Mouse (Mus musculus): Measurements from ENCODE around the gene Pole2. TPM values are rescaled to one million over a fixed set of nuclear protein-coding genes. Genes with fewer than 3 reads are reported as not detected.
"Not testable (repeated sequence)": the region's sequence is repeated elsewhere in the genome, so short reads cannot be mapped to it uniquely, and the experiment has no call there.

The Pole2 gene
- total RNA-seq, 2 experiments from 2014 or later, result 13.0 to 18.3 TPM

- ATAC-seq (replicated peaks; ENCODE audit: low FRiP score, poor library complexity, severe bottlenecking), result peak; percentile 42
Measured at GRCm38 (mm10) chr12:69184342-69185295, 43.4 kb downstream of the Pole2 start.

GRCm38 (mm10) chr12:69183583-69184308 is 44.2 kb downstream of the Pole2 start, which contains the start of the genes Rpl36al and Mgat2:
Rpl36al (minus strand) TSS chr12:69184083.
Mgat2 (plus strand) TSS chr12:69184157.
- peak; percentile 95 for ATAC-seq (replicated peaks; ENCODE audit: low FRiP score, poor library complexity, severe bottlenecking)

DNA sequence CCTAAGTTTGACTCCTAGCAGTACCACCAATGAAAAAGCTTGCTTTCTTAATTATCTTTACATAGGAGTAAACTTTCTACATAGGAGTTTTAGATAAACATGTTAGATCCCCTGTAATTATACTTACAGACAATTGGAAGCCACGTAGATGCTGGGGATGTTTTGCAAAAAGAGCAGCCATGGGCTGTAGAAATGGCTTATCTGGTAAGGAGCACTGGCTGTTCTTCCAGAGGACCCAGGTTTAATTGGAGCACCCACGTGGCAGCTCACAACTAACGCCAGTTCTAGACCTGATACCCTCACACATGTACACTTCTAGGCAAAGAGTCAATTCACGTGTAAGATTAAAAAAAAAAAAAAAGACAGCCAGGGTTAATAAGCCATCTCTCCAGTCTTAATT is 46.2 kb downstream of the Pole2 start:
- no peak for ATAC-seq (replicated peaks; ENCODE audit: low FRiP score, poor library complexity, severe bottlenecking)

GRCm38 (mm10) chr12:69179371-69179770 is 48.6 kb downstream of the Pole2 start:
- no peak for ATAC-seq (replicated peaks; ENCODE audit: low FRiP score, poor library complexity, severe bottlenecking)

DNA sequence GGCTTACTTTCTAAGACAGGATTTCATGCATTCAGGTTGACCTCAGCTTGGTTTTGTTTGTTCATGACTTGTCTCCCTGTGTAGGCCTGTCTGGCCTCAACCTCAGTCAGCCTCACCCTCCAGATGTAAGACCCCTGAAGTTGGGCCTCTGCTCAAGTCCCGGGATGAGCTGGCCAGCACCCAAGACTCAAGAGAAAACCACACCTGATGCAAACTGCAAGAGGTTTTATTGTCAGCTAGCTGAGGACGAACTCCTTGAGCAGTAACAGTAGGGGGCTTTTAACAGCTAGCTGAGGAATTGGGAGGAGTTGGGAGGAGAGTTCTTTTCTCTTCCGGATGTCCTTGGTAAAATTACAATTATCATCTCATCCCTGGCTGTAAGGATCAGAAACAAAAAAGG is 50.5 kb downstream of the Pole2 start:
- ATAC-seq (replicated peaks; ENCODE audit: low FRiP score, poor library complexity, severe bottlenecking), result no peak

- no peak for ATAC-seq (replicated peaks; ENCODE audit: low FRiP score, poor library complexity, severe bottlenecking)
Measured at GRCm38 (mm10) chr12:69175975-69176374, 52.0 kb downstream of the Pole2 start.

- no peak for ATAC-seq (replicated peaks; ENCODE audit: low FRiP score, poor library complexity, severe bottlenecking)
Measured at GRCm38 (mm10) chr12:69171307-69171706, 56.7 kb downstream of the Pole2 start.

DNA sequence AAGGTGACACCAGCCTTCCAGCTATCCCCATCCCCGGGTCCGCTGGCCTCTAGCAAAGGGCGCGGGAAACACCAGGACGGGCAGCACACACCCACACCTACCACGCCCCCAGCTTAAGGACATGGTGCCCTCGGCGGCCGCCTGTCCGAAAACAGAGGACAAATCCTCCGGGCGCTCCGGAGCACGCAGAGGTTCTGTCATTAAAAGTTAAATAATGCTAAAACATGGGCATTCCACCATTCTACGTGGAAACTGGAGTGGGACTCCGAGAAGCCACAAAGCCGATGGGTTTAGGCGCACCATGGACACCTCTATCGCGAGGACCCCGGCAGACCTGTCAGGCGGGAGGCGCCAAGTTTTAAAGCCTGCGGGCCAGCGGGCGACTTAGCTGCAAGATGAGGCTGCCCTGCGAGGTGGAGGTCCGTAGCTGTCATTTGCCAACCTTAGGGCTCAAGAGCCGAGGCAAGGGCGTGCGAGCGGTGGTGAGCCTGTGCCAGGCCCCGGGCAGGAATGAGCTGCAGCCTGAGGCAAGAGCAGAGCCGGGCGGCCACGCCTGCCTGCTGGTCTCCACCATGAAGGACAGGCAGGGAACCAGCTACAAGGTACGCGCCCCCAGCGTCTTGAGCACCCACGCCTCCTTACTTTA is 59.4 kb downstream of the Pole2 start, which contains the start of gene Lrr1:
TSS of gene Lrr1 (plus strand) at position 354 of the 646 bp plus-strand sequence.
- ATAC-seq (replicated peaks; ENCODE audit: low FRiP score, poor library complexity, severe bottlenecking), result peak; percentile 96

DNA sequence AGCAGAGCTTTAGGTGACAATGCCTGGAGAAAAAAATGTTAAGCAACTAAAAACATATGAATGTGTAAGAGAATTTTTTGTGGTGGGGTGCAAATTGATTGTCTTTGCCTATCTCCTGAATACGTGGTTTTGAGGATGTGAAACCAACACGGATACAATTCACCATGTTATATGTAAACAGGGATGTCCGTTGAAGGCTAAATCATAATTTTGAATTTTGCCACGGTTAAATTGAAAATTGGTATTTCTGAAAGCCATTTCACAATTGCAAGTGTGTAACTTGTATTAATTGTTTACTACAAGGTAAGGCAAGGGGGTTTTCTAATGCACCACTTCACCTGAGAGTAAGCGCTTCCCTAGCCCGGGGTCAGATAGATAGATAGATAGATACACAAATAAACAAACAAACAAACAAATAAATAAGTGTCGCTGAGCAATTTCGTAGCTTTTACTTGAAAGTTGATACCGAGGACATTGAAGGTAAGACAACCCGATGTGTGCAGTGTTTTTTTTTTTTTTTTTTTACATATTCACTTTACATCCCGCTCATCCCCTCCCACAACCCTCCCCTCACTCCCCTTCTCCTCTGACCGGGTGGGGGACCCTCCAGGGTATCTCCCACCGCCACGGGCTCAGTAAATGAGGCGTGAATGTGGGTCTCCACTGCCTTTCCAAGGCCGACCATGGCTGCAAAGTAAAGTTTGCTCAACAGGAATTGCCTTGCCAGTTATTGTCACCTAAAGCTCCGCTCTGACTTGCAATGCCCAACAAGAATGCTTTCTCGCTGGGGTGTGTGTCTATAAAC is 60.1 kb downstream of the Pole2 start:
- ATAC-seq (replicated peaks; ENCODE audit: low FRiP score, poor library complexity, severe bottlenecking), result no peak

GRCm38 (mm10) chr12:69166861-69167581 is 61.0 kb downstream of the Pole2 start:
- ATAC-seq (replicated peaks; ENCODE audit: low FRiP score, poor library complexity, severe bottlenecking), result not testable (repeated sequence)

GRCm38 (mm10) chr12:69164904-69165303 is 63.1 kb downstream of the Pole2 start:
- no peak for ATAC-seq (replicated peaks; ENCODE audit: low FRiP score, poor library complexity, severe bottlenecking)

- not testable (repeated sequence) for ATAC-seq (replicated peaks; ENCODE audit: low FRiP score, poor library complexity, severe bottlenecking)
Measured at GRCm38 (mm10) chr12:69163586-69163985, 64.4 kb downstream of the Pole2 start.

GRCm38 (mm10) chr12:69160677-69161076 is 67.3 kb downstream of the Pole2 start:
- not testable (repeated sequence) for ATAC-seq (replicated peaks; ENCODE audit: low FRiP score, poor library complexity, severe bottlenecking)

GRCm38 (mm10) chr12:69159578-69159940 is 68.4 kb downstream of the Pole2 start:
- ATAC-seq (replicated peaks; ENCODE audit: low FRiP score, poor library complexity, severe bottlenecking), result peak; percentile 51

DNA sequence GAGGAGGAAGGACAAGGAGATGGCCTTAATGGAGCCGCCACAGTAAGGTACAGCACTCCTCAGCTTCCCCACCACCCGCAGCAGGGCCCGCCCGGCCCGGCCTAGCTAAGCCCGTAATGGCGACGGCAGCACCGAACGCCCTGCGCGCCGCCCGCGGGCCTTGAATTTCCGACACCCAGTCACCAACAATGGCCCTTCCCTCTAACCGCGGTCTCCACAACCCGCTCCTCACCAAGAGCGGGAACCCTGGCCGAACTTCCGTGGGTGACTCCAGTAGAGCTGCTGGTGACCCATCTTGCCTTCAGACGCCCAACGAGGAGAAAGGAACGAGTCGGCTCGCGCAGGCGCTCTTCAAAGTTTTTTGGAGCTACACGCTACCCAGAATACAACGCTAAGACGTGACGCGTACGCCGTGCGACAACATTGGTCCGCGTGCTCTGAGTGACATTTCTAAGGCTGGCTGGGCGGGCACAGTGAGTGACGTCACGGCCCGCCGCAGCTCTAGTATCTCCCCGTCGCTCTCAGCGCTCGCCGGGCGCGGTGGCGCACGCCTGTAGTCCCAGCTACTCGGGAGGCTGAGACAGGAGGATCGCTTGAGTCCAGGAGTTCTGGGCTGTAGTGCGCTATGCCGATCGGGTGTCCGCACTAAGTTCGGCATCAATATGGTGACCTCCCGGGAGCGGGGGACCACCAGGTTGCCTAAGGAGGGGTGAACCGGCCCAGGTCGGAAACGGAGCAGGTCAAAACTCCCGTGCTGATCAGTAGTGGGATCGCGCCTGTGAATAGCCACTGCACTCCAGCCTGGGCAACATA is 69.0 kb downstream of the Pole2 start, which contains the start of gene Rps29:
TSS of gene Rps29 (minus strand) at position 422 of the 813 bp plus-strand sequence.
- peak; percentile 93 for ATAC-seq (replicated peaks; ENCODE audit: low FRiP score, poor library complexity, severe bottlenecking)

- peak; percentile 30 for ATAC-seq (replicated peaks; ENCODE audit: low FRiP score, poor library complexity, severe bottlenecking)
Measured at GRCm38 (mm10) chr12:69158366-69158764, 69.6 kb downstream of the Pole2 start.

DNA sequence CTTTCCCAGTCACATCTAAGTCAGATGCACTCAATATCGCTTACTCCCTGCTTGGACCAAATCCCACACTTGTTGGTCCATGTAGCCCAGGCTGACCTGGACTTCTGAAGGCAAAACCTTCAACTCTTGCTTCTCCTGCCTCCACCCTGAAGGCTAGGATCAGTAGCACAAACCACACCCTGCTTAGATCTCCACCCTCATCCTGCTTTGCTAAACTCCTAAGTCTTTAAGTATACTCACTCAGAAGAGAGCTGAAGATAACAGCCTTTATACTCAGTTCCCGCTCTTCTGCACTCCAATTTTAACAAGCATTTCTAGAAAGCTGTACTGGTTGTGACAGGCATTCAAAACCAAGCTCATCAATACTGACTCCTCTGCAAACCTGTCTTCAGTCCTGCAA is 70.9 kb downstream of the Pole2 start:
- ATAC-seq (replicated peaks; ENCODE audit: low FRiP score, poor library complexity, severe bottlenecking), result peak; percentile 48

DNA sequence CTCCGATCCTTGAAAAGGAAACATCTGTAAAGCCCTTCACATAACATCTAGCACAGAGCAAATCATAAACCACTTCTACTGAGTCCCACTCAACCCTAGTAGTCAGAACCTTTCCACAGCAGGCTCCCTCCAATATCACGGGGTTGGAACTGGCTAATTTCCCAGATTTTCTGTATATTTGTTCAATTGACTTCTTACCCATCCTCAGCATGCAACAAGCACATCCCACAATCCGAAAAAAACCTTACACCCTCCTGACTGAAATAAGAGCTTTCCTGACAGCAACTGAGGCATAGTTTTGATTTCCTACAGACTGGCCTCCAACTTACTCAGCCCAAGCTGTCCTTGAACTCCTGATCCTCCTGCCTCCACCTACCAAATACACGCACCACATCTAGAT is 71.6 kb downstream of the Pole2 start:
- no peak for ATAC-seq (replicated peaks; ENCODE audit: low FRiP score, poor library complexity, severe bottlenecking)

Data from erythroblast, adult 5-6 weeks (primary cell).